Mouse (Mus musculus) layer of hippocampus, postnatal 36 days (tissue): Measurements from ENCODE around the gene Igflr1. TPM values are rescaled to one million over a fixed set of nuclear protein-coding genes. Genes with fewer than 3 reads are reported as not detected.

Source experiments
- DNase-seq, 2 experiments: peaks; one replicate each; pipeline ENCODE4 v3.0.0; 2022
- total RNA-seq, 2 experiments: library from RNA; stranded (reverse); gene quantifications; 2 replicates each; pipeline ENCODE4 v1.2.3; 2021

Igflr1 gene
- total RNA-seq, 2 experiments from 2014 or later, result 5.5 to 7.0 TPM

DNA sequence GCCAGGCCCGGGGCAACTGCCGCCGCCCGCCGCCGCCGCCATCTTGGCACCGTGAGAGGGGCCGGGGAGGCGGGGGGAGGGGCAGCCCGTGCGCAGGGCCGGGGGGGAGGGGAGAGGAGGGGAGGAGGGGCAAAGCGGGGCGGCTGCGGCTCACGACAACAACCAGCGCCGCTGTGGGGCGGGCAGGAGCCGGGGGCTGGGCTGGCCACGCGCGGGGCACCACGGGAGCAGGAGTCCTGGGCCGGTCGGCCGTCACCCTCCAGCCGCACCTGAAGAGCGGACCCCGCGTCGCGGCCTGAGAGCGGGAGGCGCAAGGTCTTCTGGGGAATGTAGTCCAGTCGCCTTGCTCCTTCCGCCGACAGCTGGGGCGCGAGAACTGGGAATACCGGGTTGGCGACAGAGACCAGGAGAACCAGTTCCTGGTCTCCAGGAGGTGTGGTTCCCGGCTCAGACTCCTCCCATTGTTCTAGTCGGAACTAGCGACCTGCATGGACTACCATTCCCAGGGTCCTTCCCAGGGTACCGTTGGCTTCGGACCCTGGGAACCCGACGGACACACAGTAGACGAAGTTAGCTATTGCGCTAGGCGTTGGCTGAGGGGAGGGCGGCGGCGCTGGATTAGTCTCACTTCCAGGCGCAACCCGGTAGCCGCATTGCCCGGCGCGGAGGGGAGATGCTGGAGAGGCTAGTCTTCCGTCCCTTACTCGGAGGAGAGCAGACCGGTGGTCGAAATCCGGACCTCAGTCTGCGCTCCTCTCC is 23.6 kb downstream of the Igflr1 start, which contains the start of gene Kmt2b:
TSS of gene Kmt2b (minus strand) at position 51 of the 759 bp plus-strand sequence.
- peak; percentile 96 for DNase-seq

DNA sequence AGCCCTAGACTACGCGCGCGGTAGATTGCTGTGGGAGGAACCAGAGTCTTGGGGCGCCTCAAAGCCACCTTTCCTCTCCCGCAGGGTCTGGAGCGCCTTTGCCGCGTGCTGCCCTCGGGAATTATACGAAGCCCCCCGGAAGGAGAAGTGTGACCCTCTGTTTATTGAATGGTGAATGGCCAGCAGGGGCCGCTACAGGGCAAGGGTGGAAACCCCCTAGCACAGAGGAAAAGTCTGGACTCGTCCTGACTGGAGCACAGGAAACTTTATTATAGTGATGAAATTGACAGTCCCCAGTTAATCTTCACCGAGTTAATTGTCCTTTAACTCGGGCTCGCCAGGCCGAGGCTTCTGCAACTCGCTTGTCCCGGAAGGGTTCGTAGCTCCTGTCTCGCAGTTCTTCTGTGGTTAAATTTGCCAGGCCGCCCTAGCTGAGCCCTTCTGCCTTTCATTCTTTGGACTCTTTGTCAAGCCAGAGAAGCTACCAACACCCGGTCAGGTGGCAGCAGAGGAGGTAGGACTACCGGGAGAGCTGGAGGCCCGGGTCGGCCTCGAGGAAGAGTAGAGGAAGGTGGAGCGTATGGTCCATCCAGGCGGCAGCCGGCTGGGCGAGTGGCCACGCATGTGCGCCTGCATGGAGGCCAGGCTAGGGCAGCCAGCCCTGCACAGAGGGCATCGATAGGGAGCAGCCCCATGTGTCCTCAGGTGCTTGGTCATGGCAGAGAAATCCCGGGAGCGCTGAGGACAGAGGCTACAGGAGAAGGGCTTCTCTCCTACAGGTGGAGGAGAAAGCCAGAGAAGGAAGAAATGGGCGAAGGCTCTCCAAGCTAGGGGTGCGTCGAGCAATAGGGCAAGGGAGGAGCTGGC is 24.4 kb downstream of the Igflr1 start:
- DNase-seq, result peak; percentile 80

DNA sequence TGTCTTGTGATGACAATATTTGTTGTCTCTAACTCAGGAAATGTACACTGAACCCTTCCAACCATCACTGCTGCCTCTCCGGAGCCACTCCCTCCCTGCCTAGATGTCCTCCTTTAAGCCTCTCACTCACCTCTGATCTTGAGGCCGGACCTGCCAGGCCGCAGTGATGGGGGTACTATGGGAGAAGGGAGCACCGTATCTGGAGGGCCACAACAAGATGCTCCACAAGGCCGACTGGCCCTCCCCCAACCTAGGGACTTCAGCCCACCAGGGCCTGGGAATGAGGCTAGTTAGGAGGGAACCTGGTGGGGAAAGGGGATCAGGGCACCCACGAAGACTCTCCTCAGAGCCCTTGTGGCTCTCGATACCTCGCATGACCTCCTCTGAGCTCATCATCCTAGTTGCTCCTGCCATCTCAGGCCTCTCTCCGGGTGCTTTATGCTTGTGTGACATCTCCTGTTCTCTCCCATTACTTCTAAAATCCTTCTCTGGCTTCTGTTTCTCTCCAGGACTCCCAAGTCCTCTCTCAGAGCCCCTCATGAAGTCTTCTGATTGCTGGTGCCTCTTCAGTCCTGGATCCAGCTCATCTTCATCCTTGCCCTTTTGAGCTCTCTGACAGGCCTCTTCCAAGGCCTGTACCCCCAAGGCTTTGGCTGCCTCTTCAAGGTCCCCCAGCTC is 25.8 kb downstream of the Igflr1 start:
- no peak for DNase-seq

DNA sequence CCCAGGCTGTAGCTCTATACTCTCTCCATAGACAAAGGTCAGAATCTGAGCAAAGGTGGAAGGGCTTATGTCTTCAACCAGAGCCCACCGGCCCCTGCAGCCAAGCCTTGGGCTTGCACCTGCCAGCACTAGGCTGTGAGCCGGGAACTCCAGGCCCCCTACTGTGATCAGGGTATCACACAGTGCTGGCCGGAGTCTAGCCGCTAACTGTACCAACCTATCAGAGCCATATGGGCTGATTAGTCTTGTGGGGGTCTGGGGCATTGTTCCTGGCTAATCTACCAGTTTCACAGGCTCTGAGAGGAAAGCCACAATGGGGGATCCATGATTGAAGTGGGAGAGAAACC is 26.4 kb downstream of the Igflr1 start:
- no peak for DNase-seq

DNA sequence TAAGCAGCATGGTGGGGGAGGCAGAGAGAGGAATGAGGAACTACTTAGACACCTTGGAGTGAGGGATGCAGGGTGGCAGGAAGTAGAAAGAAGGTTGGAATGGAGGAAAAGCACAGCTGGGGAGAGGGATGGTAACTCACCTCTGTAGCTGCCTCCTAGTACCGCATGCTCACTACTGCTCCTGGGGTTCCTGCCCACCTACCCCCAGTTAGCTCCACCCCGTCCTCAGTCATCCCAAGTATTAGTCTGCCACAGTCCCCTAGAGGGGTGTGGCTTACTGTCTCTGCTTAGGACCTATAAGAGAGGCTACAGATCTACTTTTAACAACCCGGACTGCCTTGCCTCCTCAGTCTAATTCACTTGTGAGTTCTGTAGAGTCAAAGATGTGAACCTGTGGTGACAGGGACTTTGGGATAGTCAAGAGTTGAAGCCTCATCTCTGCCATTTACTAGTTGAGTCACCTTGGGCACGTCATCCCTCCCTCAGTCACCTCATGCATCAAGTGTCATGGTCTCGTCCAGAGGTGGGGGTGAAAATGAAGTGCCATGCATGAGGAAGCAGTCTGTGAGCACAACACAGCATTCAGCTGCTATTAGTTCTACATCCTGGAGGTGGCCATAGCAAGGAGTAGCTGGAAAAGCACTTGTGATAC is 27.7 kb downstream of the Igflr1 start:
- DNase-seq, result no peak

DNA sequence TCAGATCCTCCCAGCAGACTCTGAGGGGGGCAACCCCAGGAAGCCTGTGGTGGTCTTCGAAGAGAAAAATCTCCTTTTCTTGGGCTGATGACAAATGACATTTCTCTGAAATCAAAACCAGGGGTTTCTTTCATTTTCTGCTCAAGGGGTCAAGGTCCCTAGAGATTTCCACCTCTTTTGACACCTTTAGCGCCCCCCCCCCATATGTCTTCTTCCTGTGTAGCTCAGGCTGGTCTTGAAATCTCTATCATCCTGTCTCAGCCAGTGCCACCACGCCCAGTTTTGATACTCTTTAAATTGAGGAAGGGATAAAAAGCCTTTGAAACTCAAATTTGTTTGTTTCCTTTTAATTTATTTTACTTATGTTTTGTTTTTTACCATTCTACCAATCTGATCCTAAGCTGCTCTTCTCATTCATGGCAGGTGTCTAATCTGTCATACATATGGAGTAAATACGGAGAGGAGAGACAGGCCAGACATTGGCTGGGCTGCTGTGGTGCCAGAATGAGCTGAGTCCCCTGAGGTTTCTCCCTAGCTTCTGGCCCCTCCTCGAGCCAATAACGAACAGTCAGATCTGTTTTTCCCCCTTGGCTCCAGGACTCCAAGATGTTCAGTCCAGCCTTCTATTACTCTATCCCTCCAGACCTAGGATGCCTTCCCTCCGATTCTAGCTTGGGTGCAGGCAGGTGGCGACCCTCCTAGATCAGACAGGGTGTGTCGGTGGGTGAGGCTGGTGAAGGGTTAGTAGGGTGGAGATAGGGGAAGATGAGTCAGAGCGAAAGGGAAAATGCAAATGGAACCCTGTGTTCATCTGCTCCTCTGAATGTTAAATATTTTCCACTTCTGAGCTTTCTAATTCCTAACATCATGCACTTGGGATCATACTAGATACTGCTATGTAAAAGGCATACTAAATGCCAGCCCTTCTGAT is 28.6 kb downstream of the Igflr1 start:
- no peak for DNase-seq

DNA sequence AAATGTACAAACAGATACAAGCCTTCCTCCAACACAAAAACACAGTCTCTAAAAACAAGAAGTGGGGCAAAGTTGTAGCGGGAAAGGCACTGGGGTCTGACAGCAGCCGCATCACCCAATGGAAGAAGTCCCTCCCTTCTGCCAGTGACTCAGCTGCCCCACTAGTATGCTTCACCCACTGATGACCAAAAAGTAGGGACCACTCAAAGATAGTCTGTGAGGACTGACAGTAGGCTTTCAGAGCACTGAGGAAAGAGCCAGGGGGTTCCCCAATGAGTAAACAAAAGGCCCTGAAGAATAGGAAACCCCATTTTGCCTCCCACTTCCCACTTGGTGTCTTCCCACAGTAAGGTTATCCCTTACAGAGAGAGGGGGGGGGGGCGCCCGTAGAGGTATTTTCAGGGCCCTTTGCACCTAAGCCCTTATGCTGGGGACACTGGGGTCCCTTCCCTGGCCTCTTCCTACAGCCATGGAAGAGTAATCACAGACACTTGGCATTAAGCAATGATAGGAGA is 29.3 kb downstream of the Igflr1 start:
- no peak for DNase-seq

DNA sequence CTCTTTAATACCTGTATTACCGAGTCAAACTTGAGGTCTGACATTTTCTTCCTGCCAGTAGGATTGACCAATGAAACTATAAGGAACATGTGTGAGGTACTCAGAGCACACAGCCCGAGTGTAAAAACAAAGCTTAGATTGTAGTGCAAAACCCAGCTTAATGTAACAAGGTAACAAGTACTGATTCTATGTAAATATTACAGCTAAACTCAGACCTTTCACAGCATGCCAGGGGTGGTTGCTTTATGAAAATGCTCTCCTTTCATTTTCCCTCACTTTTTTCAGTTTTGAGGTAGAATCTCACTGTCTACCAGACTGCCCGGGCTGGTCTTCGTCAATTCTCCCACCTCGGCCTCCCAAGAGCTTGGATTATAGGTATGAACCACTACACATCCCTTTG is 30.9 kb downstream of the Igflr1 start:
- no peak for DNase-seq

DNA sequence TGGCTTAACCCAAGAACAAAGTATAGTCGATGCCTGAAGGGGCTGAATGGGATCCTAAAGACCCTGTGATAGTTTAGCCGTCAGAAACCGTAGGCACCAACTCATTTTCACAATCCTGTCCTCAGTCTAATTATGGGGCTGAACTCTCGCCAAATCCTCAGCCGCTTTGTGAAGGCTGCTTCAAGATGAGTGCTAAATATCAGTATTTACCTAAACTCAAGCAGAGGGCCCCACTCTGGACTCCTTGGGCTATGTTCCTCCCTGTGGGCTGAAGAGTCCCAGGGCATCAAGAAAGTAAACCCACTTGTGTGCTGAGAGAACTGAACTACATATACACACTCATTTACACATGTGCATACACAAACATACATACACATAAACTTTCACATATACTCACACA is 31.6 kb downstream of the Igflr1 start:
- no peak for DNase-seq

DNA sequence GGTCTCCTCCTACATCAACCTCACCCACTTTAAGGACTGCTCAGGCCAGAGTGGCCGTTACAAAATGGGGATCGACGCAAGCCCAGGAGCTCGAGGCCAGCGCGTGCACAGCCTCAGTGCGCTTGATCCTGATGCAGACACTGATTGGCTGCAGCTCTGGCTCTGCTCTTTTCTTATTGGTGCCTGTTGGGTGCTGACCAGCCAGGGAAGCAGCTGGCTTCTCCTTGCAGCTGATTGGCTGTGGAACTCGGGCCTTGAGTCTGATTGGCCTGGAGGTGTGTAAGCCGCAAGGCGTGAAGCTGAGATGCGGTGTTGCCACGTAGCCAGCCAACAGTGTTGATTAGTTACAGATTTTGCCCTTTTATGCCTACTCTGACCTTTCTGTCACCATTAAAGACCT is 33.6 kb downstream of the Igflr1 start, which contains the start of gene Zbtb32:
TSS of gene Zbtb32 (minus strand) at position 124 of the 400 bp plus-strand sequence.
- DNase-seq, result no peak

DNA sequence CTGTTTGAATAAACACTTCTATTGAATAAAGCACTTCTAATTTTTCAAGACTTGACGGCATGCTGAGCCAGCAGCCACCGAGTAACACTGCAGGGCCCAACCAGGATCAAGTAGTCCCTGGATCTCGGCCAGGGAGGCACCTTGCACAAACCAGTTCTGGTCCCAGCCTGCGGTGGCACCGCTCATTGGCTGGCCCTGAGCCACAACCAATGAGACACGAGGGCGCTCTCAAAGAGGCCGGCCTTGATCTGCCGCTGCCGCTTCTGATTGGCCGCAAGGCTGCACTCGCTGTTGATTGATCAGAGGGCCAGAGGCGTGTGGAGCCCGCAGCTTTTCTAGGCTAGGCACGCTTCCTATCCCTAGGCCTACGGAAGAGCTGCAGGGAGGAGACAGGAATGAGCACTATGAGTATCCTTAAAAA is 34.7 kb downstream of the Igflr1 start:
- DNase-seq, result peak; percentile 89 to 92

DNA sequence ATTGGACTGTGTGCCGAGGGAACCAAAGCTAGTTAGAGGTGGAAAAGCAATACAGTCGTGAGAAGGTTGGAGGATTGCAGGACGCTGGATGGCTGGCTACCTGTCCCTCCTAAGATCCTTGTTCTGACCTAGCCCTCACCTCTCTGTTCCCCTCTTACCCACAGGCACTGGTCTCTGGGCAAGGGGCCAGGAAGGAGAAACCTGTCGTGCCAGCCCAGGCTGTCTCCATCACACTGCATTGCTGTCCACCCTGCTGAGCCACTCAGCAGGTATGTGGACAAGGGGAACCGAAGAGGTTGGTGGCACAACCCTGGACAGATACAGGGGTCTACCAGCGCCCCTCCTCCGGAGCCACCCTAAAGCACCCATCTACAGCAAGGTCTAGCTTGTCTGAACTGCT is 35.4 kb downstream of the Igflr1 start:
- DNase-seq, result no peak

DNA sequence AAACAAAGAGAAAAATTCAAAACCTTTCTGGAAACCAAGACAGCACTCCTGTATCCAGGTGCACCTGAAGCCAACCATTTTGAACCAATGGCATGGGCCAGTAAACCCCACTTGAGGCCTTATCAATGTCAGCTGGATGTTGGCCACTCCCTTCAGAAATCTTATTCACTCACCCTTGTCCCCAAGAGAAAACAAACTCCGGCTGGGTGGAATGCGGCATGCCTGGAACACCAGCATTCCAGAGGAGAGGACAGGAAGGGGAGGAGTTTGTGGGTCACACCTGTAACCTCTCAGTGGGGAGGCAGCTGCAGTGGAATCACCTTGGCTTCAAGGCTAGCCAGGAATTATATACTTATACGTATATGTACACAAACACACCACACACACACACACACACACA is 37.4 kb downstream of the Igflr1 start:
- DNase-seq, result no peak

DNA sequence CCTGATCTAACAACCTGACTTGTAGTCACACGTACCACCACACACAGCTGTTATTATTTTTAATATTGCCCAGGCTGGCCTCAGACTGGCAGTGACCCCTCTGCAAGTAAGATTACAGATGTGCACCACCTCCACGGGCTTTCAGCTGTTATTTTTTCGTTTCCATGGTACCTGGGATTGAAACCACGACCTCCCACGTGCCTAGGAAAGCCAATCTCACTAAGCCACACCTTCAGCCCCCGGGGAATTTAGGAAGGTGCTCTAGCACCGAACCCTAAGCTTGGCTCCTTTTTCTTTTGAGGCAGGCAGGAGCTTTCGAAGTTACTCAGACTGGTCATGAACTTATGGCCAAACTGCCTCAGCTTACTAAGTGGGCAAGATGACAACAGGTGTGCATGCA is 39.2 kb downstream of the Igflr1 start:
- DNase-seq, result no peak

DNA sequence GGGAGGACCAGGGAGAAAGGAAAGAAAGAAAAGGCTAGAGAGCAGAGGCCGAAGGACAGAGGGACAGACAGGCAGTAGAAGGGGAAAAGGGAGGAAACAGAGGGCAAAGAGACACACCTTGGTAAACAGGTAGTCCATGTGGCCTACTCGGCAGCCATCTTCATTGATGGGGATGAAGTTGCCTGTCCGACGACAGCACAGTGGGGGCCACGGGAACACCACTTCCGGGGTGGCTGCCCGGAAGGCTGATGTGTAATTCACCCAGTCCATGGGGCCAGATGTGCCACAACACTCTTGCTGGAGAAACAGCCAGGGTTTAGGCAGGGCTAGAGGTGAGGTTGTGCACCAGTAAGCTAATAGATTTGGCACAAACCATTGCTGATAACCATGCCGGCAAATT is 39.7 kb downstream of the Igflr1 start:
- no peak for DNase-seq

DNA sequence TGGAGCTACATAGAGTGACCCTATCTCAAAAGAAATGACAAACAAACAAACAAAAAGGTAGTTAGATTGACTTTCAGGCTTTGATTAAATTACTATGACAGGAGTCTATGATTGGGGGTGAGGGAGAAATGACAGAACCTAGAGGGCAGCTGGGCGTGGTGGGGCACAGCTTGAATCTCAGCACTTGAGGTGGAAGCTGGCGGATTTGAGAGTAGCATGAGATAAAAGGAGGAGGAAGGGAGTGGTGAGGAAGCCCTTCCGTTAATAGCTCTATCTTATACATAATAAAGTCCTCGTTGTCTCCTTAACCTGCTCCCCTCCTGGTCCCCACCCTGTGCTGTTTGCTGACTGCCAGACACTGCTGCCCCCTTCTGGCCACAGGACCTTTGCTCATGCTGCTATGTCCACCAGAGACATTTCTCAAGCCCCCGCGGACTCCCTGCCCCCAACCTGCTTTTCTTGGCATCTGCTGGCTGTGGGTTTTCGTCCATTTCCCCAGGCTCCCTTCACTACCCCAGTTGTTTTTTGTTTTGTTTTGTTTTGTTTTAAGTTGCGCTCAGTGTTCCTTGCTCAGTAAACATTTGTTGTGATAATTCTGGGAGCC is 42.6 kb downstream of the Igflr1 start:
- DNase-seq, result no peak

DNA sequence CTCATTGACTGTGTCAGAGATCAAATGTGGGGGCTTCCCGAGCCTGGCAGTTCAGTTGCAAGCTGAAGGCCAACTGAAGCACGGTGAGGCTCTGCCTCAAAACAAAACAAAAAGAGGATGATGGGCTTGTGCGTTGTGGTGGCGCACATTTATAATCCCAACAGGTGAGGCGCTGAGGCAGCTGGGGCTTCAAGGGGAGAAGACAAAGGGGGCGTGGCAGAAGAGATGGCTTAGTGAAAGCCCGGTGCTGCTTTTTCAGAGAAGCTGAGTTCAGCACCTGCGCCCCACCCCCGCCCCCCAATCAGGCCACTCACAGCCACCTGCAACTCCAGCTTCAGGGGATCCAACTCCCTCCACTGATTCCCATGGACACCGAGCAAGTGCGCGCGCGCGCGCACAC is 43.2 kb downstream of the Igflr1 start:
- DNase-seq, result no peak

DNA sequence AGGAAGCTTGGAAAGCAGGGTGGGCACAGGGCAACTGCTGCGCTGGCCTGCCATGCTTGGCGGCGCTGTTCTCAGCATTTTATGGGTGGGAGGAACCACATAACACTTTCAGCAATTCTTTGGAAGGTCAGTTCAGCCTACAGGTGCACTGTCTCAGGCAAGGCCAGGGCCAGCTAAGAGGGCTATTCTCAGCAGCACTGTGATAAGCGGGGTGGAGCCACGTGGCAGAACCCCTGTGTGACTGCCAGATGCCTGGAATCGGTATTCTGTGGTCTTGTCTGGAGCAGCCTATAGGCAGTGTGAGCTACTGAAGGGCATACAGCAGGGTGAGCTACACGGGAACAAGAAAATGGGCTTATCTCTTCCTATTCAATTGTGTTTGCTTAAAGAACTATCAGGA is 44.8 kb downstream of the Igflr1 start:
- no peak for DNase-seq

DNA sequence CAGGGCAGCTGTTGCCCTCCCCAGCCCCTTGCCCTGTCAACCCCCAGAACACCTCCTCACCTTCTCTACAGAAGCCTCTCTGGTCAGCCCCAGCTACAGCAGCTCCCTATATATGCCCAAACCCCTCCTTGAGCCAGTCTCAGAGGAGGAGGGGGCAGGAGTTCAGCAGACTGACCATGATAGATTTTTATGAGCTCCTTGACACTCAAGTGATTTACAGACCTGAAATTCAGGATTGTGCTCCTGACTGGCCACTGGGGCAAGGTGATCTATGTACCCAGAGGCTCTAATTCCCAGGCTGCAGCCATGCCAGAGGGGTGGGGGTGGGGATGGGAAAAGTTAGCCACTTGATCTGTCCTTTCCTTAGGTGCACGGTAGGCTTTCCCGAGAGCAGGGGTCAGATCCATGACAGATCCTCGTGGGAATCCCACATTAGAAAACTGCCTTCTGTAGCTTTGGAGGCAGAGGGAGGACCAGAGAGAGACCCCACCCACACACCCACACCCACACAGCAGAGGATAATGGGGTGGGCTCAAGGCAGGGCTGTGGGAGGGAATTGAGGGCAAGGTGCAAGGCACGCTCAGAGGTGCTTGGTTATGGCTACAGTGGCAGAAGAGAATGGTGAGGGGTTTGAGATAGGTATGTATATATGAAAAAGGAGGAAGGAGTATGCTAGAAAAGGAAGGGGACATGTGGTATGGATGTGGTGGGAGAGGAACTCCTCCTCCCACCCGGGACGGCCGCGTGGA is 47.6 kb downstream of the Igflr1 start, which contains the start of gene Upk1a:
TSS of gene Upk1a (minus strand) at position 194 of the 749 bp plus-strand sequence.
- DNase-seq, result no peak
